Mouse (Mus musculus): ENCODE measurements at regions not wholly inside any gene's neighbourhood (a gene's known extent, or its start where the extent isn't known, plus 50 kb on each side); places are given as distances from the start of the nearest gene placed in this dataset.
A peak's percentile ranks its signal among the peaks of the same experiment; 100 is the strongest.

DNA sequence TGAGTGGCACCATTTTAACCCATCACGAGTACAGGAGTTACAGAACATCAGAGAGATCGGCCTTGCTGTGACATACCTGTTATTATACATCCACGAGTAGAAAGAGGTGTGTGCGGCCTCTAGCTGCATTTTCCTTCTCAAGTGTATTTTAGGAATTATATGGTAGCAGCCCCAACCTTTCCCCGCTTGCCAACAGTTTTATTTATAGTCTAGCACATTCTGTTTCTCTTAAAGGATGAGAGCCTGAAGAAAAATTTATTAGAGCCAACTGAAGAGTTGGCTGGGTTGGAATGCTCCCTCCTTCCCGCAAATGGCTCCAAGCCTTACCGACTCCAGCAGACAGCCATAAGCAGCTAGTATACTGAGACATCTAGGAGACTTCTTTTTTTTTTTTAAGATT, 67.0 kb upstream of the Frmd4b start:
- Histone ChIP-seq H3K4me1 (replicated peaks) (no peaks in the 10 kb centered on the region), H3K27ac (replicated peaks) (no peak overlapping the region), H3K27me3 (no peaks in the 10 kb centered on the region), H3K9ac (no peak overlapping the region), H3K36me3 (no peaks in the 10 kb centered on the region), H3K9me3 (no peaks in the 10 kb centered on the region), H3K4me3 (no peak overlapping the region), H3K4me2 (no peak overlapping the region)
- no peak for ATAC-seq (ENCODE audit: low read depth)
- WGBS, result 82% methylated on average over 7 of the region's 7 CpGs

- ATAC-seq (ENCODE audit: low read depth), result no peak
- WGBS, result 63% methylated on average over 1 of the region's 1 CpGs
- H3K27ac ChIP-seq (replicated peaks), result no peak overlapping the region
- H3K4me3 ChIP-seq, result no peak overlapping the region
- H3K4me2 ChIP-seq, result no peak overlapping the region
- peaks cover 4% of the 10 kb centered on the region; the same call in 1 of the 2 replicates for H3K9me3 ChIP-seq
- H3K27me3 ChIP-seq, result no peaks in the 10 kb centered on the region
- H3K4me1 ChIP-seq (replicated peaks), result no peaks in the 10 kb centered on the region
- H3K9ac ChIP-seq, result no peak overlapping the region
- H3K36me3 ChIP-seq, result no peaks in the 10 kb centered on the region
Observed at GRCm38 (mm10) chr6:97682213-97682612, 64.9 kb upstream of the Frmd4b start.

- 84% methylated on average over 5 of the region's 5 CpGs for WGBS
Observed at GRCm38 (mm10) chr6:97675181-97675756, 57.9 kb upstream of the Frmd4b start.

DNA sequence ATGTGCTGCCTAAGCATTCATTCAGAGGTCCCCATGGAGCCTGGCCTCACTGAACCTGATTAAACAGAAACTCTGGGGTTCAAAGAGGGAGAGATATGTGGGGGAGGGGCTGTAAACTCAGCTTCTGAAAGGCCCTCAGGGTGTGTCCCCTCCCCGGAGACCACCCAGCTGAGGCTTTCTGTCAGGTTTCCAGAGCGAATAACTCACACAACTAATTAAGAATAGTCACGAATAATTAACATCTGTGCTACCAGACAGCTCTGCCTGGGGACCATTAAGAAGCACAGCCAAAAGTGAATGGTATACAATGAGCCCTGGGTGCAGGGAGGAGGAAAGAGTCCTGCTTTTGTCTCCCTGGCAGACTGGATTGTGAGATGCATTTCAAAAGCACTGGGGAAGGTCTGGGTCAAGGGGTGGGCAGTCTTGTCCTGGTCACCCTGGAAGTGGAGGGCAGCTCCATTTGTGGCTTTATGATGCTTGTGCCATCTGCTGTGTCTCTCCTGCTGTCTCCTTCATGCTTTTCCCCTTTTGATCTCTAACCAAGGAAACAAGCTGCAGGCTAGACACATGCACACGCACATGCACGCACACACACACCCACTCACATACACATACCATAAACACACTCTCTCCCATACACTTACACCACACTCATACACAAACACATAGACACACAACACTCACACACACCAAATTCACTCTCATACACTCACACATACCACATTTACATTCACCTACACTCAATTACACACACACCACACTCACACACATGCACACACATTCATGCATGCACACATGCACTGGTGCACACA, 49.7 kb upstream of the Frmd4b start:
- H3K27me3 ChIP-seq, result no peaks in the 10 kb centered on the region
- H3K4me3 ChIP-seq, result no peak overlapping the region
- no peak overlapping the region for H3K9ac ChIP-seq
- no peak overlapping the region; the same call in 1 of the 2 replicates for H3K4me2 ChIP-seq
- no peaks in the 10 kb centered on the region for H3K36me3 ChIP-seq
- no peaks in the 10 kb centered on the region for H3K9me3 ChIP-seq
- H3K27ac ChIP-seq (replicated peaks), result peak overlapping the region; percentile 81
- 10% methylated on average over 5 of the region's 5 CpGs for WGBS
- H3K4me1 ChIP-seq (replicated peaks), result peaks cover 18% of the 10 kb centered on the region
- ATAC-seq (ENCODE audit: low read depth), result peak; percentile 97

More at GRCm38 (mm10) chr6:97675181-97675756, 57.9 kb upstream of the Frmd4b start:
- Histone ChIP-seq H3K27me3 (no peaks in the 10 kb centered on the region), H3K4me2 (no peak overlapping the region), H3K4me1 (replicated peaks) (no peaks in the 10 kb centered on the region), H3K9ac (no peak overlapping the region), H3K9me3 (peaks cover 4% of the 10 kb centered on the region; the same call in 1 of the 2 replicates), H3K27ac (replicated peaks) (no peak overlapping the region), H3K36me3 (no peaks in the 10 kb centered on the region), H3K4me3 (no peak overlapping the region)
- ATAC-seq (ENCODE audit: low read depth), result no peak

Measured in neural tube, embryonic 13.5 days (tissue).